Mouse (Mus musculus) small intestine, adult 2 months (tissue): Measurements from ENCODE around the gene Ivl.

Source experiments
- CTCF ChIP-seq: fragments of 200-500 bp; IDR thresholded peaks from 2 replicates; pipeline ENCODE4 v1.5.1; 2012; ENCODE audit warnings: low read depth, mild to moderate bottlenecking, control low read depth, inconsistent platforms, low read length, moderate library complexity, mixed read lengths; ENCODE audit not compliant: insufficient replicate concordance, insufficient read length; ENCODE audit errors: extremely low read depth
- POLR2A ChIP-seq: fragments of 200-500 bp; IDR thresholded peaks from 2 replicates; pipeline ENCODE4 v1.6.1; 2012; ENCODE audit warnings: low read depth, mild to moderate bottlenecking, control low read depth, inconsistent platforms, low read length, moderate library complexity

GRCm38 (mm10) chr3:92609804-92610203 lies 36.3 kb upstream of the Ivl start:
- TF ChIP-seq CTCF: no peak
- no peak for TF ChIP-seq POLR2A
